Mouse (Mus musculus) layer of hippocampus, adult 2 months (tissue): ENCODE data around the gene Cped1. TPM values are rescaled to one million over a fixed set of nuclear protein-coding genes. Genes with fewer than 3 reads are reported as not detected.

Experiments
- DNase-seq, 2 experiments: peaks; one replicate each; pipeline ENCODE4 v3.0.0; 2022; ENCODE audit warnings: low spot score in 2 of 2
- H3K27ac ChIP-seq: fragments of 200-600 bp; 2 replicates; pipeline ENCODE4 v1.8.1; 2022
- H3K4me3 ChIP-seq: fragments of 200-600 bp; 2 replicates; pipeline ENCODE4 v1.8.1; 2022; ENCODE audit warnings: mild to moderate bottlenecking
- CTCF ChIP-seq: fragments of 200-600 bp; conservative IDR thresholded peaks from 2 replicates; pipeline ENCODE4 v1.8.1; 2022; ENCODE audit warnings: antibody characterized with exemption, mild to moderate bottlenecking, moderate library complexity
- total RNA-seq, 2 experiments: library from RNA; stranded (reverse); gene quantifications; 2 replicates each; pipeline ENCODE4 v1.2.3; 2021

The Cped1 gene
- total RNA-seq, 2 experiments from 2014 or later = 2.5 to 3.5 TPM

DNA sequence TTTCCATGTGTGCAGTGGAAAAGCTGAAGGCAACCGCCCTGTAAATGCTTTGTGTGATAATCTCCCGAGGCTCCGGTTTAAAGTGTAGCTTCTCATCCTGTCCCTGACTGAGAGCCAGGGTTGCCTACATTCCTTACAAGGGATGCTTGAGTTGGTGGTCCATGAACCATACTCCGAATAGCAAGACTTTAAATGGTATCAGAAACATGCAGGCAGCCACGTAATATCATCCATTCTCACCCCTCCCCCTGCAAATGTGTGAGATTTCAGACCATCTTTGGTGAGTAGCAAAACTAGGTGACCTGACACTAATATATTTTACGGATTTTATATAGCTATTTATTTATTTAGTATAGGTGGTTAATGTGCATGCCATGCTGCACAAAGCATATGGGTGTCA lies 311.3 kb downstream of the Cped1 start:
- H3K4me3 ChIP-seq = no peak overlapping the region
- DNase-seq = no peak
- no peak overlapping the region for H3K27ac ChIP-seq
- TF ChIP-seq CTCF = no peak

DNA sequence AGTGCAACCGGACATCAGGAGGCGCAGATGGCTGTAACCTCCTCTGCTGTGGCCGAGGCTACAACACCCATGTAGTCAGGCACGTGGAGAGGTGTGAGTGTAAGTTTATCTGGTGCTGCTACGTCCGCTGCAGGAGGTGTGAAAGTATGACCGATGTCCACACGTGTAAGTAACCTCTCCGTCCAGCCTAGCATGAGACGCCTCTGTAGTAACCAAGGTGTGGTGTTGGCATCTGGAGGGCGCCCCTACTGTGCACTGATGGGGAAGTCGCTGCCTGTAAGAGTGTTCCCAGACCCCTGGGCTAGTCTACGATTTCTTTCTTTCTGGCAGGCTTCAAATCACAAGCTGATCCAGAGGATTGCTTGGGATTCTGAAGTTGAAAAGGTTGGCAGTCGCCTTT lies 312.3 kb downstream of the Cped1 start:
- no peak for TF ChIP-seq CTCF
- no peak overlapping the region for H3K4me3 ChIP-seq
- H3K27ac ChIP-seq = no peak overlapping the region
- DNase-seq = no peak

Other genes starting within 250 kb of the Cped1 start
- 10 to 100 TPM; 27.8 to 29.2 TPM for gene Tspan12, start 133.4 kb upstream of the Cped1 start, total RNA-seq
- 10 to 100 TPM; 28.2 to 28.8 TPM for gene Ing3, start 36.3 kb upstream of the Cped1 start, total RNA-seq